Mouse (Mus musculus) hindbrain, embryonic 11.5 days (tissue): ENCODE measurements at regions not wholly inside any gene's neighbourhood (a gene's known extent, or its start where the extent isn't known, plus 50 kb on each side); places are given as distances from the start of the nearest gene placed in this dataset.

ENCODE experiments used
- ATAC-seq: fragments of 200-750 bp; cut with Nextera tagmentation; 2 replicates; pipeline ENCODE4 v1.8.0; 2017; ENCODE audit warnings: mild to moderate bottlenecking, moderate TSS enrichment, moderate library complexity; ENCODE audit not compliant: low FRiP score
- DNase-seq: peaks from one replicate; pipeline ENCODE4 v3.0.0-alpha.2; 2015; ENCODE audit warnings: low spot score
- H3K27ac ChIP-seq: fragments of 300-500 bp; sonication (generic); 2 replicates; pipeline ENCODE4 v1.5.1; 2014; ENCODE audit warnings: mild to moderate bottlenecking, low read depth, low read length
- H3K27me3 ChIP-seq: fragments of 300-500 bp; sonication (generic); 2 replicates; pipeline ENCODE4 v1.6.1; 2014; ENCODE audit warnings: mild to moderate bottlenecking, low read length, moderate library complexity, mixed read lengths; ENCODE audit not compliant: control insufficient read depth, insufficient read depth
- H3K36me3 ChIP-seq: fragments of 300-500 bp; sonication (generic); 2 replicates; pipeline ENCODE4 v1.6.1; 2014; ENCODE audit warnings: mild to moderate bottlenecking, low read length, moderate library complexity, mixed read lengths; ENCODE audit not compliant: control insufficient read depth, insufficient read depth
- H3K4me1 ChIP-seq: fragments of 300-500 bp; sonication (generic); replicated peaks from 2 replicates; pipeline ENCODE4 v1.6.1; 2014; ENCODE audit warnings: low read length, mixed read lengths; ENCODE audit not compliant: control insufficient read depth, insufficient read depth
- H3K4me2 ChIP-seq: fragments of 300-500 bp; sonication (generic); replicated peaks from 2 replicates; pipeline ENCODE4 v1.6.1; 2014; ENCODE audit warnings: mild to moderate bottlenecking, low read depth, low read length
- H3K4me3 ChIP-seq: fragments of 300-500 bp; sonication (generic); 2 replicates; pipeline ENCODE4 v1.5.1; 2014; ENCODE audit warnings: low read depth, low read length
- H3K9ac ChIP-seq: fragments of 300-500 bp; sonication (generic); 2 replicates; pipeline ENCODE4 v1.6.1; 2014; ENCODE audit warnings: low read depth, low read length
- H3K9me3 ChIP-seq: fragments of 300-500 bp; sonication (generic); 2 replicates; pipeline ENCODE4 v1.6.1; 2016; ENCODE audit warnings: low read length; ENCODE audit not compliant: control insufficient read depth
- WGBS: fragments of 180-500 bp; shearing (Covaris S2); extraction: QIAGEN DNeasy Blood & Tissue Kit; methylation state at CpG from one replicate; pipeline ENCODE4 v1.1.7; 2014; 5-methylcytosine and 5-hydroxymethylcytosine counted together

- H3K4me3 ChIP-seq = no peak overlapping the region
- no peak overlapping the region for H3K27ac ChIP-seq
- H3K9ac ChIP-seq = no peak overlapping the region
- ATAC-seq (no peak), DNase-seq (no peak)
- H3K4me2 ChIP-seq = no peak overlapping the region
- H3K27me3 ChIP-seq = no peaks in the 10 kb centered on the region
- WGBS = 80% methylated on average over 2 of the region's 2 CpGs
- H3K4me1 ChIP-seq = no peaks in the 10 kb centered on the region
- H3K36me3 ChIP-seq = no peaks in the 10 kb centered on the region
- no peaks in the 10 kb centered on the region for H3K9me3 ChIP-seq
These were observed 108.4 kb upstream of the Adamts3 start for GRCm38 (mm10) chr5:89991568-89991967.

DNA sequence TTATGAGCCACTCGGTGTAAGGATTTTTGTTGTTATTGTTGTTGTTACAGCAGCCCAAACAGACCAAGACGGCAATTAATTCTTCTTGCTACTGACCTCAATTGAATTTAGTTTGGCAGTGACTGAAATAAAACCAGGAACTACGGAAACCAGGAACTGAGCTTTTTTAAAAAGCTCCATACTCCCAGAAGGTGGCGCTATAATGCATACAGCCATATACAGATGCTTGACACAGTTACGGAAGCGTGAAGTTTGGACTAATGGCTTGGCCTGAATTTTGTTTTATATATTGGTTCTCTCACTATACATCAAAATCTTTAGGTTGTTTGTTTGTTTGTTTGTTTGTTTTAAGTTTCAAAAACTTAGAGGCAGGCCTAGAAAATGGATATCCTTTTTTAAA, 98.5 kb upstream of the Adamts3 start:
- Histone ChIP-seq H3K36me3 (no peaks in the 10 kb centered on the region), H3K27ac (no peak overlapping the region), H3K4me3 (no peak overlapping the region), H3K4me1 (no peaks in the 10 kb centered on the region), H3K9me3 (no peaks in the 10 kb centered on the region), H3K4me2 (no peak overlapping the region), H3K9ac (no peak overlapping the region), H3K27me3 (no peaks in the 10 kb centered on the region)
- ATAC-seq (no peak), DNase-seq (no peak)
- 57% methylated on average over 6 of the region's 6 CpGs for WGBS

- Histone ChIP-seq H3K27me3 (no peaks in the 10 kb centered on the region), H3K4me1 (no peaks in the 10 kb centered on the region), H3K36me3 (no peaks in the 10 kb centered on the region), H3K9me3 (no peaks in the 10 kb centered on the region), H3K27ac (no peak overlapping the region), H3K9ac (no peak overlapping the region), H3K4me3 (no peak overlapping the region), H3K4me2 (no peak overlapping the region)
- DNase-seq = no peak
- WGBS = 90% methylated on average over 3 of the region's 3 CpGs
- ATAC-seq = no peak
These were observed 97.1 kb upstream of the Adamts3 start for GRCm38 (mm10) chr5:89980204-89980603.

GRCm38 (mm10) chr5:89952611-89953010, 69.5 kb upstream of the Adamts3 start:
- 86% methylated on average over 11 of the region's 11 CpGs for WGBS
- Histone ChIP-seq H3K36me3 (no peaks in the 10 kb centered on the region), H3K4me1 (no peaks in the 10 kb centered on the region), H3K27ac (no peak overlapping the region), H3K9me3 (no peaks in the 10 kb centered on the region), H3K9ac (no peak overlapping the region), H3K4me3 (no peak overlapping the region), H3K4me2 (no peak overlapping the region), H3K27me3 (no peaks in the 10 kb centered on the region)
- DNase-seq = no peak
- ATAC-seq = no peak

- Histone ChIP-seq H3K27me3 (no peaks in the 10 kb centered on the region), H3K4me3 (no peak overlapping the region), H3K9ac (no peak overlapping the region), H3K9me3 (no peaks in the 10 kb centered on the region), H3K4me1 (no peaks in the 10 kb centered on the region), H3K36me3 (no peaks in the 10 kb centered on the region), H3K4me2 (no peak overlapping the region), H3K27ac (no peak overlapping the region)
- DNase-seq (no peak), ATAC-seq (no peak)
- WGBS = 83% methylated on average over 3 of the region's 3 CpGs
These were observed 62.5 kb upstream of the Adamts3 start for GRCm38 (mm10) chr5:89945660-89945925.

DNA sequence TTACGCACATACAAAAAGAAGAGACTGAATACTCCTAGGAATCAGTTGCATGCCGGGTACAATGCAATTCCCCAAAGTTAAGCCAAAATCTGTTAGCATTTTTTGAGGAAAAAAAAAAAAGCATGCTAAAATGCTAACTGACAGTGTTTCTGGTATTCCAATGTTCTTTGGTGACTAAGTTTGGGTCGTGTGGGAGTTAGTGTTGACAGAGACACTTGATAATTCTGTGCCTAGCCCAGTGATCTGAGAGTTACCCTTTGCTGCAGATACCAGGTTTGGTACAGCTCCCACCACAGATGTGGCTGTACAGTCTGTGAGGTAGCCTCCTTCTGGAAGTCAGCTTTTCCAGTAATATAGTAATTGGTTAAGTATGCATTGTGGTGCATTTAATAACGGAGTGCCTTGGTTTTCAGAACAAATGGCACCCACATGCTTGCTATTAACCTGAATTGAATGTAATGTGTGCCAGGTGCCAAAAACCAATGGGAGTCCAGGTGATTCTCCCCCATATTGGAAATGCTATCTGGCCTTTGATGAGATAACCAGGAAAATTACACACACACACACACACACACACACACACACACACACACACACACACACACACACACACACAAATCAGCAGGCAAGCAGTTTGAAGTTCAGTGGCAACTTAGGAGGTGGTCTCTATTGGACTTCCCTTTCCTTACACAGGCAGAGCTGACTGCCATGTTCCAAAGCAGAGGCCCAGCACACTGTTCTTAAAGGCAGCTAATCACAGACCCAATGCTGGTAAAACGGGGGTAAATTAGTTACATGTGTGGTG, 61.9 kb upstream of the Adamts3 start:
- DNase-seq (no peak), ATAC-seq (no peak)
- Histone ChIP-seq H3K9ac (no peak overlapping the region), H3K4me2 (no peak overlapping the region), H3K36me3 (no peaks in the 10 kb centered on the region), H3K4me1 (no peaks in the 10 kb centered on the region), H3K27me3 (no peaks in the 10 kb centered on the region), H3K4me3 (no peak overlapping the region), H3K9me3 (no peaks in the 10 kb centered on the region), H3K27ac (no peak overlapping the region)
- 79% methylated on average over 5 of the region's 5 CpGs for WGBS

DNA sequence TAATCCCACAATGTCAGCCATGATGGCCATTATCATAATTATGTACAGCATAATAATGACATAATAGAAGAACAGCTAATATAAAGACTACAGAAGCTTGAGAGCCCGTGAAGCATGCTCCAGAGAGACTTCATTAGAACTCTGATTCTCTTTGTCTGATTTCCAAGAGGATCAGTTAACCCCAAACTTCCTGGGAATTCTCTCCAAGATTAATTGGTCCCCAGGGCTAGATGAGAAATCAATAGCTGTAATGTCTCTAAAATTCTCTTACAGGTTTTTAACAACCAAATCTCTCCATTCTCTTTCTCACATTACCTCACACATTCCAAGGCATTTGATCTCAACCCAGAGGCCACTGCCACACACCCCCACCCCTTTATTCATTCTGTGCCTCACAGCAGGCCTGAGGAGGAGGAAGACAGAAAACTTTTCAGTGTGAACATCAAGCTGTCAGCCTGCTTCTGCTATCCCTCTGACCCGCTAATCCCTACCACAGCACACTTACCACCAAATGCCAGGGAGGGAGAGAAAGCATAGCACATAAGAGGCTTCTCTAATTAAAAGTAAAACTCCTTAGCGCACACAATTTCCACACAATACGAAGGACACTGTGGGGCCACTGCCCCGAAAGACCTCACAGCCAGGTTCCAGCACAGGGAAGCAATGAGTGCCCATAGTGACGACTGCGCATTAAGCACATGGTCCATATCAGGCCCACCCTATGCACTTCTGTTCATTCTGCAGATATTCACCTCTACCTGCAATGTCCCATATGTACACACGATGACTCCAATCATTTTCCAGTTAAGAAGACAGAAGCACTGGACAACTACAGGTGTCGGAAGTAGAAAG, 60.4 kb upstream of the Adamts3 start:
- no peak for DNase-seq
- no peak overlapping the region for H3K9ac ChIP-seq
- peak; percentile 49; the same call in 1 of the 2 replicates for ATAC-seq
- H3K27ac ChIP-seq = no peak overlapping the region
- no peaks in the 10 kb centered on the region for H3K4me1 ChIP-seq
- no peak overlapping the region for H3K4me2 ChIP-seq
- no peaks in the 10 kb centered on the region for H3K27me3 ChIP-seq
- H3K4me3 ChIP-seq = no peak overlapping the region
- WGBS = 48% methylated on average over 9 of the region's 9 CpGs
- no peaks in the 10 kb centered on the region for H3K36me3 ChIP-seq
- no peaks in the 10 kb centered on the region for H3K9me3 ChIP-seq

DNA sequence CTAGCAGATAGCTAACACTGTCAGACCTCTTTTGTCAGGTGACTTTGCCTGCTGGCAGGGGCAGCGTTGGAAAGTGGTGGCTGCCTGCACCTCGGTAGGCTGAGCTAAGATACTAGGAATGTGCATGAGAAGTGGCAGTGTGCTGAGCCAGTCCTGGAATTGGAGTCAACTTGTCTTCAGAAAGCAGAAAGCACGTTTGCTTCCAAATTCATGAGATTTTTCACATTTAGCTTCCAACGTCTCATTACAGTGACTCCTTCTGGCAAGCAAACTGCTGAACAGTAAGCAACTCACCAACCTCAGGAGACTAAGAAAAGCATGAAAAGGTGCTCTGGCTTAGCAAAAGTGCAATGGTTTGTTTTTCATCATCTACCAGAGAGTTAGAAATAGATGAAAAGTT, 59.1 kb upstream of the Adamts3 start:
- H3K27ac ChIP-seq = no peak overlapping the region
- WGBS = 60% methylated on average over 4 of the region's 4 CpGs

GRCm38 (mm10) chr5:89932999-89933398, 49.9 kb upstream of the Adamts3 start:
- Histone ChIP-seq H3K4me2 (no peak overlapping the region), H3K27ac (no peak overlapping the region), H3K9me3 (no peaks in the 10 kb centered on the region), H3K36me3 (no peaks in the 10 kb centered on the region), H3K4me1 (no peaks in the 10 kb centered on the region), H3K9ac (no peak overlapping the region), H3K4me3 (no peak overlapping the region), H3K27me3 (no peaks in the 10 kb centered on the region)
- WGBS = 90% methylated on average over 6 of the region's 6 CpGs
- DNase-seq (no peak), ATAC-seq (no peak)

More for the DNA sequence above, 59.1 kb upstream of the Adamts3 start:
- no peak for ATAC-seq
- peak; percentile 1 for DNase-seq
- H3K36me3 ChIP-seq = no peaks in the 10 kb centered on the region
- no peak overlapping the region for H3K9ac ChIP-seq
- no peaks in the 10 kb centered on the region for H3K9me3 ChIP-seq
- H3K4me2 ChIP-seq = no peak overlapping the region
- H3K4me3 ChIP-seq = no peak overlapping the region
- no peaks in the 10 kb centered on the region for H3K4me1 ChIP-seq
- H3K27me3 ChIP-seq = no peaks in the 10 kb centered on the region
